Mouse (Mus musculus): ENCODE data around the gene Ntm. TPM values are rescaled to one million over a fixed set of nuclear protein-coding genes. Genes with fewer than 3 reads are reported as not detected.

The Ntm gene
- polyA plus RNA-seq, 1 experiment from 2014 or later, result 30.6 TPM

GRCm38 (mm10) chr9:29036058-29036457, 926.9 kb downstream of the Ntm start:
- Histone ChIP-seq H3K4me2 (replicated peaks; ENCODE audit: low read depth, low read length) (no peak overlapping the region), H3K36me3 (ENCODE audit: control insufficient read depth, insufficient read depth, low read length) (no peaks in the 10 kb centered on the region), H3K4me1 (replicated peaks; ENCODE audit: control insufficient read depth, insufficient read depth, low read length) (no peaks in the 10 kb centered on the region), H3K9me3 (ENCODE audit: control insufficient read depth, low read length) (no peaks in the 10 kb centered on the region), H3K9ac (ENCODE audit: low read depth, low read length) (no peak overlapping the region), H3K4me3 (ENCODE audit: low read depth, low read length) (no peak overlapping the region), H3K27ac (ENCODE audit: low read depth, low read length) (no peak overlapping the region), H3K27me3 (ENCODE audit: control insufficient read depth, insufficient read depth, low read length) (no peaks in the 10 kb centered on the region)
- WGBS, result 27% methylated on average over 4 of the region's 4 CpGs
- ATAC-seq (ENCODE audit: low FRiP score) (no peak), DNase-seq (ENCODE audit: low spot score) (peak; percentile 13)

- DNase-seq (ENCODE audit: low spot score), result no peak
Measured at GRCm38 (mm10) chr9:29026410-29026809, 936.5 kb downstream of the Ntm start.

GRCm38 (mm10) chr9:29025603-29026002, 937.3 kb downstream of the Ntm start:
- Histone ChIP-seq H3K9ac (ENCODE audit: low read depth, low read length) (no peak overlapping the region), H3K27me3 (ENCODE audit: control insufficient read depth, insufficient read depth, low read length) (no peaks in the 10 kb centered on the region), H3K36me3 (ENCODE audit: control insufficient read depth, insufficient read depth, low read length) (no peaks in the 10 kb centered on the region), H3K4me1 (replicated peaks; ENCODE audit: control insufficient read depth, insufficient read depth, low read length) (no peaks in the 10 kb centered on the region), H3K4me3 (ENCODE audit: low read depth, low read length) (no peak overlapping the region), H3K9me3 (ENCODE audit: control insufficient read depth, low read length) (no peaks in the 10 kb centered on the region), H3K4me2 (replicated peaks; ENCODE audit: low read depth, low read length) (no peak overlapping the region), H3K27ac (ENCODE audit: low read depth, low read length) (no peak overlapping the region)
- DNase-seq (ENCODE audit: low spot score), result no peak
- no peak for ATAC-seq (ENCODE audit: low FRiP score)
- 79% methylated on average over 4 of the region's 4 CpGs for WGBS

More at GRCm38 (mm10) chr9:29026410-29026809, 936.5 kb downstream of the Ntm start:
- Histone ChIP-seq H3K27me3 (ENCODE audit: control insufficient read depth, insufficient read depth, low read length) (no peaks in the 10 kb centered on the region), H3K9ac (ENCODE audit: low read depth, low read length) (no peak overlapping the region), H3K9me3 (ENCODE audit: control insufficient read depth, low read length) (no peaks in the 10 kb centered on the region), H3K4me2 (replicated peaks; ENCODE audit: low read depth, low read length) (no peak overlapping the region), H3K4me1 (replicated peaks; ENCODE audit: control insufficient read depth, insufficient read depth, low read length) (no peaks in the 10 kb centered on the region), H3K4me3 (ENCODE audit: low read depth, low read length) (no peak overlapping the region), H3K27ac (ENCODE audit: low read depth, low read length) (no peak overlapping the region), H3K36me3 (ENCODE audit: control insufficient read depth, insufficient read depth, low read length) (no peaks in the 10 kb centered on the region)
- ATAC-seq (ENCODE audit: low FRiP score), result no peak
- WGBS, result 91% methylated on average over 6 of the region's 6 CpGs

- Histone ChIP-seq H3K9ac (ENCODE audit: low read depth, low read length) (no peak overlapping the region), H3K4me2 (replicated peaks; ENCODE audit: low read depth, low read length) (no peak overlapping the region), H3K27me3 (ENCODE audit: control insufficient read depth, insufficient read depth, low read length) (no peaks in the 10 kb centered on the region), H3K4me1 (replicated peaks; ENCODE audit: control insufficient read depth, insufficient read depth, low read length) (no peaks in the 10 kb centered on the region), H3K9me3 (ENCODE audit: control insufficient read depth, low read length) (no peaks in the 10 kb centered on the region), H3K4me3 (ENCODE audit: low read depth, low read length) (no peak overlapping the region), H3K27ac (ENCODE audit: low read depth, low read length) (no peak overlapping the region), H3K36me3 (ENCODE audit: control insufficient read depth, insufficient read depth, low read length) (no peaks in the 10 kb centered on the region)
- DNase-seq (ENCODE audit: low spot score) (no peak), ATAC-seq (ENCODE audit: low FRiP score) (no peak)
- 68% methylated on average over 1 of the region's 1 CpGs for WGBS
Measured at GRCm38 (mm10) chr9:29025104-29025503, 937.8 kb downstream of the Ntm start.

- Histone ChIP-seq H3K27me3 (ENCODE audit: control insufficient read depth, insufficient read depth, low read length) (no peaks in the 10 kb centered on the region), H3K9me3 (ENCODE audit: control insufficient read depth, low read length) (no peaks in the 10 kb centered on the region), H3K4me1 (replicated peaks; ENCODE audit: control insufficient read depth, insufficient read depth, low read length) (no peaks in the 10 kb centered on the region), H3K4me3 (ENCODE audit: low read depth, low read length) (no peak overlapping the region), H3K27ac (ENCODE audit: low read depth, low read length) (no peak overlapping the region), H3K9ac (ENCODE audit: low read depth, low read length) (no peak overlapping the region), H3K4me2 (replicated peaks; ENCODE audit: low read depth, low read length) (no peak overlapping the region), H3K36me3 (ENCODE audit: control insufficient read depth, insufficient read depth, low read length) (no peaks in the 10 kb centered on the region)
- DNase-seq (ENCODE audit: low spot score), result no peak
- no peak for ATAC-seq (ENCODE audit: low FRiP score)
- 89% methylated on average over 3 of the region's 3 CpGs for WGBS
Measured at GRCm38 (mm10) chr9:29016879-29017278, 946.1 kb downstream of the Ntm start.

- Histone ChIP-seq H3K27me3 (ENCODE audit: control insufficient read depth, insufficient read depth, low read length) (no peaks in the 10 kb centered on the region), H3K36me3 (ENCODE audit: control insufficient read depth, insufficient read depth, low read length) (no peaks in the 10 kb centered on the region), H3K9me3 (ENCODE audit: control insufficient read depth, low read length) (no peaks in the 10 kb centered on the region), H3K4me1 (replicated peaks; ENCODE audit: control insufficient read depth, insufficient read depth, low read length) (no peaks in the 10 kb centered on the region), H3K4me2 (replicated peaks; ENCODE audit: low read depth, low read length) (no peak overlapping the region), H3K9ac (ENCODE audit: low read depth, low read length) (no peak overlapping the region), H3K27ac (ENCODE audit: low read depth, low read length) (no peak overlapping the region), H3K4me3 (ENCODE audit: low read depth, low read length) (no peak overlapping the region)
- ATAC-seq (ENCODE audit: low FRiP score) (no peak), DNase-seq (ENCODE audit: low spot score) (no peak)
- WGBS, result 94% methylated on average over 17 of the region's 17 CpGs
Measured at GRCm38 (mm10) chr9:29013881-29014280, 949.1 kb downstream of the Ntm start.

- ATAC-seq (ENCODE audit: low FRiP score), result no peak
- Histone ChIP-seq H3K9ac (ENCODE audit: low read depth, low read length) (no peak overlapping the region), H3K9me3 (ENCODE audit: control insufficient read depth, low read length) (no peaks in the 10 kb centered on the region), H3K4me3 (ENCODE audit: low read depth, low read length) (no peak overlapping the region), H3K4me2 (replicated peaks; ENCODE audit: low read depth, low read length) (no peak overlapping the region), H3K27me3 (ENCODE audit: control insufficient read depth, insufficient read depth, low read length) (no peaks in the 10 kb centered on the region), H3K4me1 (replicated peaks; ENCODE audit: control insufficient read depth, insufficient read depth, low read length) (no peaks in the 10 kb centered on the region), H3K36me3 (ENCODE audit: control insufficient read depth, insufficient read depth, low read length) (no peaks in the 10 kb centered on the region), H3K27ac (ENCODE audit: low read depth, low read length) (no peak overlapping the region)
- WGBS, result 93% methylated on average over 6 of the region's 6 CpGs
- no peak for DNase-seq (ENCODE audit: low spot score)
Measured at GRCm38 (mm10) chr9:29012541-29012940, 950.4 kb downstream of the Ntm start.

- no peaks in the 10 kb centered on the region for H3K36me3 ChIP-seq (ENCODE audit: control insufficient read depth, insufficient read depth, low read length)
- H3K27ac ChIP-seq (ENCODE audit: low read depth, low read length), result no peak overlapping the region
- DNase-seq (ENCODE audit: low spot score) (no peak), ATAC-seq (ENCODE audit: low FRiP score) (no peak)
- 19% methylated on average over 3 of the region's 3 CpGs for WGBS
- H3K4me2 ChIP-seq (replicated peaks; ENCODE audit: low read depth, low read length), result no peak overlapping the region
- no peak overlapping the region for H3K9ac ChIP-seq (ENCODE audit: low read depth, low read length)
- no peaks in the 10 kb centered on the region for H3K4me1 ChIP-seq (replicated peaks; ENCODE audit: control insufficient read depth, insufficient read depth, low read length)
- no peak overlapping the region for H3K4me3 ChIP-seq (ENCODE audit: low read depth, low read length)
- H3K9me3 ChIP-seq (ENCODE audit: control insufficient read depth, low read length), result no peaks in the 10 kb centered on the region
- no peaks in the 10 kb centered on the region for H3K27me3 ChIP-seq (ENCODE audit: control insufficient read depth, insufficient read depth, low read length)
Measured at GRCm38 (mm10) chr9:29011476-29011875, 951.5 kb downstream of the Ntm start.

GRCm38 (mm10) chr9:29004534-29004933, 958.4 kb downstream of the Ntm start:
- ATAC-seq (ENCODE audit: low FRiP score), result no peak
- Histone ChIP-seq H3K9ac (ENCODE audit: low read depth, low read length) (no peak overlapping the region), H3K36me3 (ENCODE audit: control insufficient read depth, insufficient read depth, low read length) (no peaks in the 10 kb centered on the region), H3K27ac (ENCODE audit: low read depth, low read length) (no peak overlapping the region), H3K4me3 (ENCODE audit: low read depth, low read length) (no peak overlapping the region), H3K27me3 (ENCODE audit: control insufficient read depth, insufficient read depth, low read length) (no peaks in the 10 kb centered on the region), H3K9me3 (ENCODE audit: control insufficient read depth, low read length) (no peaks in the 10 kb centered on the region), H3K4me1 (replicated peaks; ENCODE audit: control insufficient read depth, insufficient read depth, low read length) (no peaks in the 10 kb centered on the region), H3K4me2 (replicated peaks; ENCODE audit: low read depth, low read length) (no peak overlapping the region)
- DNase-seq (ENCODE audit: low spot score), result no peak
- 87% methylated on average over 7 of the region's 7 CpGs for WGBS

Measured in hindbrain, embryonic 11.5 days (tissue).